Mouse (Mus musculus) forebrain, embryonic 15.5 days (tissue): ENCODE data around the gene Actr2. TPM values are rescaled to one million over a fixed set of nuclear protein-coding genes. Genes with fewer than 3 reads are reported as not detected.
"Not testable (repeated sequence)": the region's sequence is repeated elsewhere in the genome, so short reads cannot be mapped to it uniquely, and the experiment has no call there.

Source experiments
- ATAC-seq: fragments of 200-750 bp; cut with Nextera tagmentation; replicated peaks from 2 replicates; pipeline ENCODE4 v1.8.0; 2017; ENCODE audit warnings: mild to moderate bottlenecking, moderate TSS enrichment, moderate library complexity
- H3K27ac ChIP-seq: fragments of 300-500 bp; sonication (generic); replicated peaks from 2 replicates; pipeline ENCODE4 v1.5.1; 2015; ENCODE audit warnings: mild to moderate bottlenecking, inconsistent platforms
- H3K27me3 ChIP-seq: fragments of 300-500 bp; sonication (generic); 2 replicates; pipeline ENCODE4 v1.6.1; 2015; ENCODE audit warnings: inconsistent platforms
- H3K36me3 ChIP-seq: fragments of 300-500 bp; sonication (generic); 2 replicates; pipeline ENCODE4 v1.6.1; 2015; ENCODE audit warnings: mild to moderate bottlenecking, inconsistent platforms
- H3K4me1 ChIP-seq: fragments of 300-500 bp; sonication (generic); 2 replicates; pipeline ENCODE4 v1.6.1; 2015; ENCODE audit warnings: inconsistent platforms
- H3K4me2 ChIP-seq: fragments of 300-500 bp; sonication (generic); replicated peaks from 2 replicates; pipeline ENCODE4 v1.6.1; 2015; ENCODE audit warnings: mild to moderate bottlenecking, inconsistent platforms
- H3K4me3 ChIP-seq: fragments of 300-500 bp; sonication (generic); 2 replicates; pipeline ENCODE4 v1.5.1; 2015; ENCODE audit warnings: mild to moderate bottlenecking, inconsistent platforms
- H3K9ac ChIP-seq: fragments of 300-500 bp; sonication (generic); replicated peaks from 2 replicates; pipeline ENCODE4 v1.6.1; 2015; ENCODE audit warnings: mild to moderate bottlenecking, inconsistent platforms
- H3K9me3 ChIP-seq: fragments of 300-500 bp; sonication (generic); 2 replicates; pipeline ENCODE4 v1.6.1; 2016; ENCODE audit warnings: inconsistent platforms
- WGBS: fragments of 180-500 bp; shearing (Covaris S2); methylation state at CpG from one replicate; pipeline ENCODE4 v1.1.7; 2015; ENCODE audit warnings: mixed read lengths; 5-methylcytosine and 5-hydroxymethylcytosine counted together
- polyA plus RNA-seq: library from polyadenylated mRNA; unstranded; fragments of >200 nt; fragmentation: Nextera tagmentation; extraction: Ambion mirVana; gene quantifications from 2 replicates; pipeline ENCODE4 v1.2.1, GENCODE M21; 2015

Actr2 gene
- polyA plus RNA-seq, 1 experiment from 2014 or later, result 182 TPM

DNA sequence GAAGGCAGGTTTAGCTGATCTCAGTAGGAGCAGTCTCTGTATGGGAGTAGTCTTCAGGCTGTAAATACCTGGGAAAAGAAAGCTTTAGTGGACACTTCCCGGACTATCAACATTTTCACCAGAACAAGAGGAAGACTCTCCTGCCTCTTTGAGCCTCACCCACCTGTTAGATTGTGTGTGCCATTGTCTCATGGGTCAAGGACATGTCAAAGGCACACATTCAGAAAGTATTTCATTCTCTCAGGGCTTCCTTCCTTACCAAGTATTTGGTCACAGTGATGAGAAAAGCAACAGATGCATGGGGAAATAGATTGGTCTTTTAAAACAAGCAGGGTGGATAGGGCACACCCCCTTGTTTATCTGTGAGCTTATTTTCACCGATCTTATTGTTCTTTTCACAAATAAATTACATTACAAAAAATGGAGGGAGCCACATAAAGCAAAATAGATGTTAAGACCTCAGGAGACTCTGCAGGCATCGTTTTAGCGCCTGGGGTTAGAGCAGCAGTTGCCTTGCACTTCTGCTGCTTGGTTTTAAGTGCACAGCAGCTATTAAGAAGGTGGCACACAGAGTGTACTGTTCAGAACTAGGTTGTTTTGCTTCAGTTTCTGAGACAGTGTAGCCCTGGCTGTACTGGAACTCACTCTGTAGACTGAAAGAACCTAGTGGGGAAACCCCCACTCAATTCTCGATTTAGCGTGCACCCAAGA lies 25.9 kb upstream of the Actr2 start:
- Histone ChIP-seq H3K4me3 (no peak overlapping the region), H3K9ac (no peak overlapping the region), H3K27ac (no peak overlapping the region), H3K4me1 (no peaks in the 10 kb centered on the region), H3K4me2 (no peak overlapping the region), H3K9me3 (no peaks in the 10 kb centered on the region), H3K27me3 (no peaks in the 10 kb centered on the region), H3K36me3 (no peaks in the 10 kb centered on the region)
- ATAC-seq, result no peak
- 95% methylated on average over 6 of the region's 6 CpGs for WGBS

GRCm38 (mm10) chr11:20137872-20138271 lies 25.2 kb upstream of the Actr2 start:
- H3K4me3 ChIP-seq, result no peak overlapping the region
- H3K36me3 ChIP-seq, result no peaks in the 10 kb centered on the region
- H3K4me2 ChIP-seq, result no peak overlapping the region
- no peaks in the 10 kb centered on the region for H3K27me3 ChIP-seq
- H3K27ac ChIP-seq, result no peak overlapping the region
- 76% methylated on average over 2 of the region's 2 CpGs for WGBS
- no peak for ATAC-seq
- no peaks in the 10 kb centered on the region for H3K9me3 ChIP-seq
- H3K9ac ChIP-seq, result no peak overlapping the region
- H3K4me1 ChIP-seq, result no peaks in the 10 kb centered on the region

DNA sequence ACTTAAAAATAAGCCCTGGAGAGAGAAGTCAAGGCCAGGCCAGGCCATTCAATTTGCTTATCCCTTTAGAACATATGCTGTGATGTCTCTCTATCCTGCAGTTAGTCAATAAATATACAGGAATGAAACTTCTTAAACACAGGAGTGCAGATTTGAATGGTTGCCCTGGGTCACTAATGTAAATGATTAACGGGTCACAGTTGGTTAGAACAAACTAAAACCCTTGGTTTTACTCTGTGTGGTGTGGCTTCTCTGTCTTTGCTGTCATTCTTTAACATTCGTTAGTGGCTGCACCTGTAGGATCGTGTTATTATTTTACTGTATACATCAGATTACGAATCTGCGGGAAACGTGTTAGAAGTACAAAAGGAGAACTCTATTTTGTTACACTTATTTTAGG lies 23.6 kb upstream of the Actr2 start:
- H3K9ac ChIP-seq, result no peak overlapping the region
- H3K27ac ChIP-seq, result no peak overlapping the region
- no peaks in the 10 kb centered on the region for H3K36me3 ChIP-seq
- no peaks in the 10 kb centered on the region for H3K9me3 ChIP-seq
- ATAC-seq, result no peak
- WGBS, result 72% methylated on average over 6 of the region's 6 CpGs
- no peak overlapping the region for H3K4me2 ChIP-seq
- H3K4me1 ChIP-seq, result no peaks in the 10 kb centered on the region
- H3K4me3 ChIP-seq, result no peak overlapping the region
- H3K27me3 ChIP-seq, result no peaks in the 10 kb centered on the region

- H3K27me3 ChIP-seq, H3K4me1 ChIP-seq, H3K9me3 ChIP-seq, H3K27ac ChIP-seq, H3K4me3 ChIP-seq, H3K36me3 ChIP-seq, H3K4me2 ChIP-seq, ATAC-seq, H3K9ac ChIP-seq: not testable (repeated sequence)
- 35% methylated on average over 3 of the region's 3 CpGs for WGBS
Measured at GRCm38 (mm10) chr11:20134869-20135268, 22.2 kb upstream of the Actr2 start.

DNA sequence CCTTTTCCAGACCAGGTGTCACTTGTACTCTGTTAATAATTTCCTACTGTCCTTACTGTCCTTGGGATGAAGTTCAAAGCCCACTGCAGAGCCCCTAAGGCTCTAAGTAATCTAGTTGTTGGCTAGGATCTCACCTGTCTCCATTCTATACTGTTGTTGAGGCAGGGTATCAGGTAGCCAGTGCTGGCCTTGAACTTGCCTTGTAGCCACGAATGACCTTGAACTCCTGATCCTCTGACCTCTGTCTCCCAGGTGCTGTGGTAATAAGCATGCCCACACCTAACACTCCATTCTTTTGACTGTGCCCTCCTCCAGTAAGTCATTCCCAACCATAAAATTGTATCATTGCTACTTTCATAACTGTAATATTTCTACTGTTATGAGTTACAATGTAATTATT lies 21.0 kb upstream of the Actr2 start:
- Histone ChIP-seq H3K4me1 (no peaks in the 10 kb centered on the region), H3K27ac (no peak overlapping the region), H3K4me2 (no peak overlapping the region), H3K27me3 (no peaks in the 10 kb centered on the region), H3K9ac (no peak overlapping the region), H3K36me3 (no peaks in the 10 kb centered on the region), H3K9me3 (no peaks in the 10 kb centered on the region), H3K4me3 (no peak overlapping the region)
- no peak for ATAC-seq
- 88% methylated on average over 1 of the region's 1 CpGs for WGBS

DNA sequence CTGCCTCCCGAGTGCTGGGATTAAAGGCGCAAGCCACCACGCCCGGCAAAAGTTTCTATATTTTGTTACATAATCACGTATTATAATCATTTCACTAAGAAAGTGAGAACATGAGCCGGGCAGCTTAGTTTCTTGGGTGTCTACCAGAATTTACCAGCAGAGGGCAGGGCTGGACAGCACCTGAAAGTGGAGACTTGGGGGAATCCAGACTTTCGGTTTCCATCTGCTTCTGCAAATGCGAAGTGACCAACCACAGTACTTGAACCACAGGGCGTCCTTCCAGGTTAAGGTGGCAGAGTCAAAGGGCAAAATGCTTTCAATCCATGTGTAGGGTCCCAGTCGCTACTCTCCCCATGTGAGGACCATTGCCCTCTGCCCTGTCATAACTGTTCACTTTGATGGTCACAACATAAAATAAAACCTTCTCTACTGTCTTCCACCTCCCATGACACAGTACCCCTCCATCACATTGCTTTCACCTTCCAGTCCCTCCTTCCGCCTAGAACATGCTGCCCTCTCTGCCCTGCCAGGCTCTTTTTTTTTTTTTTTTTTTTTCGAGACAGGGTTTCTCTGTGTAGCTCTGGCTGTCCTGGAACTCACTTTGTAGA lies 20.3 kb upstream of the Actr2 start:
- Histone ChIP-seq H3K36me3 (no peaks in the 10 kb centered on the region), H3K27me3 (no peaks in the 10 kb centered on the region), H3K4me1 (no peaks in the 10 kb centered on the region), H3K4me2 (0 out of 2 replicates have a peak overlapping the region, but pooled peaks have one; percentile 19), H3K9ac (no peak overlapping the region), H3K4me3 (no peak overlapping the region), H3K9me3 (no peaks in the 10 kb centered on the region), H3K27ac (no peak overlapping the region)
- WGBS, result 38% methylated on average over 12 of the region's 12 CpGs
- no peak for ATAC-seq

- H3K4me3 ChIP-seq, result no peak overlapping the region
- no peak overlapping the region for H3K27ac ChIP-seq
- no peak overlapping the region for H3K4me2 ChIP-seq
- no peak for ATAC-seq
- 80% methylated on average over 10 of the region's 10 CpGs for WGBS
- no peaks in the 10 kb centered on the region for H3K9me3 ChIP-seq
- H3K4me1 ChIP-seq, result no peaks in the 10 kb centered on the region
- H3K27me3 ChIP-seq, result no peaks in the 10 kb centered on the region
- no peaks in the 10 kb centered on the region for H3K36me3 ChIP-seq
- H3K9ac ChIP-seq, result no peak overlapping the region
Measured at GRCm38 (mm10) chr11:20126673-20127516, 14.2 kb upstream of the Actr2 start.

DNA sequence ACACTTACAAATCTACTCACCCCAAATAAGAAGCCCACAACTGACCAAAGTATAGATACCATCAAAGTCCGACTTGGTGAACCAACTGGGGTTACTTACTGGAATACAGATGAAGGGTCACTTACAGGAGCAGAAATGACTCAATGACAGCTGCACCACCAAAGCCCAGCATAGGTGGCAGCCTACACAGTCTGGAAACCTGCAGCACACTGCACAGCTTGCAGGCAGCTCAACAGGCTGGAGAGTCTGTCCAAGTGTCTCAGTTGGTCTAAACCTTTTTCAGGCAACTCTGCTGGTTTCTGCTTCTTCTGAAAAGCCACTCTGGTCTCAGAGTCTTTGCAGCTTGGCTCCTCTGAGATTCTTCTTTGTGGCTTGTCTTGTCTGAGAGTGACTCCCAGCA lies 12.7 kb upstream of the Actr2 start:
- no peak overlapping the region for H3K4me2 ChIP-seq
- WGBS, result 85% methylated on average over 1 of the region's 1 CpGs
- H3K4me3 ChIP-seq, result no peak overlapping the region
- no peaks in the 10 kb centered on the region for H3K9me3 ChIP-seq
- H3K9ac ChIP-seq, result no peak overlapping the region
- H3K4me1 ChIP-seq, result no peaks in the 10 kb centered on the region
- ATAC-seq, result no peak
- no peaks in the 10 kb centered on the region for H3K27me3 ChIP-seq
- no peaks in the 10 kb centered on the region for H3K36me3 ChIP-seq
- H3K27ac ChIP-seq, result no peak overlapping the region

DNA sequence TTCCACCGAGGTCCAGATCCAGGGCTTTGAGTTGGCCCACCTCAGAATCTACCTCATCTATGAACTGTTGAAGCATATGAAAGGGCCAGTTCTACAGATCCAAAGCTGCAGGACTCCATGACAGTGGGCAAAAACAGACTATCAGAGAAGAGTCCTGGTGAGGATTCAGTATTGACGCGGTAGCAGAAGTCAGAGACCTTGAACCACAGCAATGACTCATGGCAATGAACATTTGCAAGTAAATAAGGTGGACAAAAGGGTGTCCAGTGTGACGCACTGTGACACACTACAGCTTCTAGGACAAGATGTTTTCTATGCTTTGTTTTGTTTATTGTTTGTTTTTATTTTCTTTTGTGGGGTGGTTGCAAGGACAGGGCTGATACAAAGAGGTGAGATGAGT lies 4.0 kb upstream of the Actr2 start:
- ATAC-seq, result no peak
- peaks cover 13% of the 10 kb centered on the region for H3K4me1 ChIP-seq

DNA sequence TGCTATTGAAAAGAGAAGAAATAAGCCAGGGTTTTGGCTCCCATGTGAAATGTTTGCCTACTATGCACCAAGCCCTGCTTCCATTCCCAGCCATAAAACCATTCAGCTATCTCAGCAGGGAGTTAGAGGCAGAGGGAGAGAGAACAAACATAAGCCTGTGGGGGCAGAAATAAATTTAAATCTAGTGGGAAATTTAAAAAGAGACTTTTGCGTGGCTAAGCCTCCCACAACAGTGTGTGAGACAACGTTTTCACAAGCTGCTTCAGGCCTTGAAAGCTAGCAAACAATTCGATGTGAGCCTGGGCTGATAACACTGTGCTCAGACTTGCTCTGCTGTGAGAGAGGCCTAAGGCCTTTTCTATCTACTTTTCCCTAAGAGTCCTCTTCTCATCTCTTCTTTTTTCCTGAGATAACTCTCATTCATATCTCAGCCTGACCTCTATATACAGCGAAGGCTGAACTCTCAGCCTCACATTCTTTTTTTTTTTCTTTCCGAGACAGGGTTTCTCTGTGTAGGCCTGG lies 3.4 kb upstream of the Actr2 start:
- Histone ChIP-seq H3K27me3 (no peaks in the 10 kb centered on the region), H3K36me3 (no peaks in the 10 kb centered on the region), H3K27ac (no peak overlapping the region), H3K4me1 (peaks cover 17% of the 10 kb centered on the region), H3K4me3 (no peak overlapping the region), H3K4me2 (no peak overlapping the region), H3K9ac (no peak overlapping the region), H3K9me3 (no peaks in the 10 kb centered on the region)
- 71% methylated on average over 5 of the region's 5 CpGs for WGBS
- no peak for ATAC-seq

More for the DNA sequence above, 4.0 kb upstream of the Actr2 start:
- no peak overlapping the region for H3K4me3 ChIP-seq
- no peaks in the 10 kb centered on the region for H3K36me3 ChIP-seq
- no peaks in the 10 kb centered on the region for H3K27me3 ChIP-seq
- no peaks in the 10 kb centered on the region for H3K9me3 ChIP-seq
- no peak overlapping the region for H3K4me2 ChIP-seq
- no peak overlapping the region for H3K9ac ChIP-seq
- H3K27ac ChIP-seq, result no peak overlapping the region
- 92% methylated on average over 4 of the region's 4 CpGs for WGBS

DNA sequence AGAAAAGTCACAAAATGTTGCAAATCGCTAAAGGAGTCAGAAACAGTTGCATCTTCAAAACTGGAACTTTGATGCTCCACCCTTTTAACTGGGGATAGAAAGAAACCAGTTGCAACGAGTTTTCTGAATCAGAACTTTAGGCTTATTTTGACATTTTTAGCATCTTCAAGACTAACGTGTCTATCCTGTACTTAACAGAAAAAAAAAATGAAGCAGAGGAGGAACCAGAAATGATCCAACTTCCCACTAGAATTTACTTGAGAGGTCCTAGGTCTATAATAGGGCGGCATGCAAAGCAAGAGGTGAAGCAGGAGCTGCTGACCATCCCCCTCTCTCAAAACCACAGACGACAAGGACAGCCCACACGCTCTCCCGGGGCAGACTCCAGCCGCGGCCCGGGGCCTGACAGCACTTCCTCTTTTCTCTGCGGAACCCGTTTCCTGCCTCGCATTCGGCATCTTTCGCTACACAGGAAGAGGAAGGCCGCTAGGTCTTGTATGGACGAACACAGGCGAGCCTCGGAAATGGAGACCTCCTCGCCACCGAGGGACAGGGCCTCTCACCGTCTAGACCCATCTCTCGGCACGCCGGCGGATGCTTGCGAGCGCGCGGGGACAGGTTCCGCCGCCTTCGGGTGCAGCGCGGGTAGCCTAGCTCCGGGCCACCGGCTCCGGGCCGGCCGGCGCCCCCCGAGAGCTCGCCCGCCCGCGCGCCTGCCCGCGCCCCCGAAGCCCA lies 540 bp downstream of the Actr2 start:
- peaks cover 21% of the 10 kb centered on the region for H3K4me1 ChIP-seq
- 1% methylated on average over 46 of the region's 50 CpGs for WGBS
- H3K36me3 ChIP-seq, result no peaks in the 10 kb centered on the region
- H3K4me2 ChIP-seq, result peak overlapping the region; percentile 69
- no peak for ATAC-seq
- no peaks in the 10 kb centered on the region for H3K9me3 ChIP-seq
- no peaks in the 10 kb centered on the region for H3K27me3 ChIP-seq
- peak overlapping the region; percentile 96 for H3K4me3 ChIP-seq
- peak overlapping the region; percentile 96 for H3K9ac ChIP-seq
- peak overlapping the region; percentile 94 for H3K27ac ChIP-seq

DNA sequence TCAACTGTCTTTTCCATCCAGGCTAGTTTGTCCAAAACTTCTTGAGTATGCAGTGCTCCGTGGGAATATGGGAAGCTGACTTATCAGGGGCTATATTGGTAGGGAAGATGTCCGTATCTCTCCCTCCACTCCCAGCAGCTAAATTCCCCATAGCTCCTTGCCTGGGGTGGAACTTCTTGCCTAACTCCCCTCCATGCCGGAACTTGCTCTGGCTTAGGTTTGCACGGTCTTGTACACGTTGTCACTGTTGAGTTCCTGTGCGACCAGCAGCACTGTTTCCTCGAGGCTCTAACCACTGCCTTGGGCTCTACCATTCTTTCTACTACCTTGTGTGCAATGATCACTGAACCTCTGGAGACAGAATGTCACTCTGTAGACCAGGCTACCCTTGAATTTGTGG lies 4.6 kb downstream of the Actr2 start:
- Histone ChIP-seq H3K9me3 (no peaks in the 10 kb centered on the region), H3K4me1 (peaks cover 13% of the 10 kb centered on the region), H3K4me2 (no peak overlapping the region), H3K27ac (no peak overlapping the region), H3K9ac (no peak overlapping the region), H3K27me3 (no peaks in the 10 kb centered on the region), H3K4me3 (no peak overlapping the region), H3K36me3 (no peaks in the 10 kb centered on the region)
- no peak for ATAC-seq
- 94% methylated on average over 7 of the region's 7 CpGs for WGBS
